In genomic region chr13:59710230-59710629, GRCm38 (mm10) we compare ENCODE assay signal across 25 mouse cellular contexts. TPM values are rescaled to one million over a fixed set of nuclear protein-coding genes. Genes with fewer than 3 reads are reported as not detected.
"Had no signal": no experiment of that assay in that cellular context is flagged by ENCODE, and none has a peak within 500 bp of the region (broad histone marks: within the 10 kb centered on the region; RNA-seq: fewer than 3 reads in every experiment).

Gene Spata31d1a (minus strand): TSS chr13:59710330.

- H3K4me1 ChIP-seq: kidney, embryonic 15.5 days; neural tube, embryonic 12.5 days; neural tube, embryonic 15.5 days; stomach, embryonic 15.5 days had no signal

- H3K36me3 ChIP-seq: kidney, embryonic 15.5 days; liver, embryonic 13.5 days; midbrain, embryonic 10.5 days; neural tube, embryonic 12.5 days; neural tube, embryonic 15.5 days; stomach, embryonic 15.5 days had no signal

- H3K27me3 ChIP-seq: kidney, embryonic 15.5 days; neural tube, embryonic 12.5 days; neural tube, embryonic 15.5 days; stomach, embryonic 15.5 days had no signal

- H3K27ac ChIP-seq: kidney, embryonic 15.5 days; layer of hippocampus, adult 2 months; liver, embryonic 13.5 days; midbrain, embryonic 10.5 days; neural tube, embryonic 12.5 days; neural tube, embryonic 15.5 days; stomach, embryonic 15.5 days had no signal

- H3K4me3 ChIP-seq: kidney, embryonic 15.5 days; layer of hippocampus, adult 2 months; liver, embryonic 13.5 days; midbrain, embryonic 10.5 days; neural tube, embryonic 12.5 days; neural tube, embryonic 15.5 days; stomach, embryonic 15.5 days had no signal

- DNase-seq: kidney, adult 11 months; kidney, adult 8-10 months; kidney, postnatal 25 days; layer of hippocampus, adult 9-11 months; liver, embryonic 13.5 days; lung, adult 2 months; lung, postnatal 14 days; lung, postnatal 4 days; midbrain, embryonic 14.5 days; retina, postnatal 1 day; right cerebral cortex, postnatal 25 days; spleen, adult 18-20 months; thymus, postnatal 25 days had no signal

RNA-seq across cellular contexts. Expression of gene Spata31d1a, which starts in this region (rescaled TPM):
- total RNA-seq: liver, adult 2 months; megakaryocyte progenitor cell, adult 5-6 weeks had no signal
- polyA plus RNA-seq: kidney, embryonic 15.5 days; large intestine, adult 2 months; limb, embryonic 11.5 days; liver, adult 2 months; lung, adult 2 months; lung, embryonic 16.5 days; midbrain, embryonic 14.5 days; neural tube, embryonic 12.5 days; stomach, embryonic 15.5 days; thymus, postnatal 0 days had no signal
